Mouse (Mus musculus): ENCODE measurements around the gene Stk32c.

Gene Stk32c

GRCm38 (mm10) chr7:139200108-139200507 is 13.0 kb downstream of the Stk32c start:
- DNase-seq (ENCODE audit: extremely low spot score): peak; percentile 65

GRCm38 (mm10) chr7:139197022-139197421 is 16.1 kb downstream of the Stk32c start:
- no peak for DNase-seq (ENCODE audit: extremely low spot score)

GRCm38 (mm10) chr7:139191619-139192018 is 21.5 kb downstream of the Stk32c start:
- no peak for DNase-seq (ENCODE audit: extremely low spot score)

- no peak for DNase-seq (ENCODE audit: extremely low spot score)
These were observed 22.5 kb downstream of the Stk32c start for GRCm38 (mm10) chr7:139190616-139191015.

GRCm38 (mm10) chr7:139188634-139189207 is 24.4 kb downstream of the Stk32c start:
- peak; percentile 67 for DNase-seq (ENCODE audit: extremely low spot score)

- DNase-seq (ENCODE audit: extremely low spot score): peak; percentile 89
These were observed 25.1 kb downstream of the Stk32c start for GRCm38 (mm10) chr7:139187771-139188633.

GRCm38 (mm10) chr7:139187277-139187676 is 25.8 kb downstream of the Stk32c start:
- DNase-seq (ENCODE audit: extremely low spot score): no peak

- DNase-seq (ENCODE audit: extremely low spot score): no peak
These were observed 26.7 kb downstream of the Stk32c start for GRCm38 (mm10) chr7:139186436-139186835.

GRCm38 (mm10) chr7:139185971-139186370 is 27.1 kb downstream of the Stk32c start:
- DNase-seq (ENCODE audit: extremely low spot score): no peak

GRCm38 (mm10) chr7:139184846-139185245 is 28.3 kb downstream of the Stk32c start:
- no peak for DNase-seq (ENCODE audit: extremely low spot score)

GRCm38 (mm10) chr7:139184396-139184795 is 28.7 kb downstream of the Stk32c start:
- DNase-seq (ENCODE audit: extremely low spot score): no peak

- no peak for DNase-seq (ENCODE audit: extremely low spot score)
These were observed 33.0 kb downstream of the Stk32c start for GRCm38 (mm10) chr7:139180058-139180457.

GRCm38 (mm10) chr7:139179299-139179698 is 33.8 kb downstream of the Stk32c start:
- DNase-seq (ENCODE audit: extremely low spot score): no peak

GRCm38 (mm10) chr7:139169143-139169542 is 44.0 kb downstream of the Stk32c start:
- no peak for DNase-seq (ENCODE audit: extremely low spot score)

- DNase-seq (ENCODE audit: extremely low spot score): no peak
These were observed 48.7 kb downstream of the Stk32c start for GRCm38 (mm10) chr7:139164410-139164809.

- DNase-seq (ENCODE audit: extremely low spot score): no peak
These were observed 54.2 kb downstream of the Stk32c start for GRCm38 (mm10) chr7:139158956-139159355.

- no peak for DNase-seq (ENCODE audit: extremely low spot score)
These were observed 54.6 kb downstream of the Stk32c start for GRCm38 (mm10) chr7:139158549-139158948.

- DNase-seq (ENCODE audit: extremely low spot score): no peak
These were observed 55.6 kb downstream of the Stk32c start for GRCm38 (mm10) chr7:139157541-139157940.

- no peak for DNase-seq (ENCODE audit: extremely low spot score)
These were observed 56.6 kb downstream of the Stk32c start for GRCm38 (mm10) chr7:139156341-139157058.

GRCm38 (mm10) chr7:139152927-139153326 is 60.2 kb downstream of the Stk32c start:
- no peak for DNase-seq (ENCODE audit: extremely low spot score)

- peak; percentile 61 for DNase-seq (ENCODE audit: extremely low spot score)
These were observed 62.0 kb downstream of the Stk32c start for GRCm38 (mm10) chr7:139151116-139151515.

GRCm38 (mm10) chr7:139149373-139149772 is 63.7 kb downstream of the Stk32c start:
- DNase-seq (ENCODE audit: extremely low spot score): no peak

- DNase-seq (ENCODE audit: extremely low spot score): no peak
These were observed 65.7 kb downstream of the Stk32c start for GRCm38 (mm10) chr7:139147360-139147759.
